ENCODE assay signal across 10 mouse cellular contexts in genomic region chr4:44112741-44113140, GRCm38 (mm10). TPM values are rescaled to one million over a fixed set of nuclear protein-coding genes. Genes with fewer than 3 reads are reported as not detected.
DNase-seq lines count a peak whose midpoint lies in the region; ATAC-seq and TF ChIP-seq lines count a peak whose summit lies in the region.
"Had no signal": no experiment of that assay in that cellular context is flagged by ENCODE, and none has a peak within 500 bp of the region (broad histone marks: within the 10 kb centered on the region; RNA-seq: fewer than 3 reads in every experiment).

No protein-coding gene starts in this region.

- H3K4me3 ChIP-seq in lung, embryonic 14.5 days (ENCODE audit: low read depth, low read length): no peak overlapping the region
- no peak overlapping the region for H3K4me3 ChIP-seq in embryonic facial prominence, embryonic 14.5 days (ENCODE audit: low read depth, low read length)
- H3K4me3 ChIP-seq in intestine, embryonic 15.5 days (replicated peaks): no peak overlapping the region
- no peak overlapping the region for H3K4me3 ChIP-seq in myocyte
- no peak overlapping the region for H3K4me3 ChIP-seq in hindbrain, embryonic 11.5 days (ENCODE audit: low read depth, low read length)
- H3K4me3 ChIP-seq: midbrain, embryonic 10.5 days had no signal

- H3ac ChIP-seq in myocyte (ENCODE audit: control insufficient read depth, insufficient read length): no peak overlapping the region

- no peak overlapping the region for H3K4me2 ChIP-seq in lung, embryonic 14.5 days
- no peak overlapping the region for H3K4me2 ChIP-seq in embryonic facial prominence, embryonic 14.5 days (ENCODE audit: low read depth, low read length)
- no peak overlapping the region for H3K4me2 ChIP-seq in intestine, embryonic 15.5 days (replicated peaks)
- peak overlapping the region; percentile 22 for H3K4me2 ChIP-seq in myocyte (ENCODE audit: low read depth)
- H3K4me2 ChIP-seq in hindbrain, embryonic 11.5 days (replicated peaks; ENCODE audit: low read depth, low read length): no peak overlapping the region

- no peaks in the 10 kb centered on the region for H3K9me3 ChIP-seq in lung, embryonic 14.5 days (ENCODE audit: low read depth, low read length)
- H3K9me3 ChIP-seq in embryonic facial prominence, embryonic 14.5 days (ENCODE audit: control insufficient read depth, low read length): no peaks in the 10 kb centered on the region
- no peaks in the 10 kb centered on the region for H3K9me3 ChIP-seq in intestine, embryonic 15.5 days
- H3K9me3 ChIP-seq in hindbrain, embryonic 11.5 days (ENCODE audit: control insufficient read depth, low read length): no peaks in the 10 kb centered on the region
- H3K9me3 ChIP-seq: midbrain, embryonic 10.5 days had no signal

- ATAC-seq in lung, embryonic 14.5 days (ENCODE audit: insufficient read depth): peak; percentile 69
- peak; percentile 66 for ATAC-seq in embryonic facial prominence, embryonic 14.5 days (ENCODE audit: low read depth)
- ATAC-seq in intestine, embryonic 15.5 days: peak; percentile 52; the same call in 1 of the 2 replicates
- no peak for ATAC-seq in hindbrain, embryonic 11.5 days (ENCODE audit: low FRiP score)

- peak; percentile 25; the same call in 1 of the 2 replicates for TF ChIP-seq CTCF in lung, embryonic 14.5 days (IDR thresholded peaks at IDR 0.05; ENCODE audit: low read depth)

- H3K27me3 ChIP-seq in lung, embryonic 14.5 days (ENCODE audit: insufficient read depth, low read length): no peaks in the 10 kb centered on the region
- no peaks in the 10 kb centered on the region for H3K27me3 ChIP-seq in embryonic facial prominence, embryonic 14.5 days (replicated peaks; ENCODE audit: control insufficient read depth, insufficient read depth, low read length)
- H3K27me3 ChIP-seq in intestine, embryonic 15.5 days (replicated peaks): no peaks in the 10 kb centered on the region
- H3K27me3 ChIP-seq in myocyte (ENCODE audit: control insufficient read depth, insufficient read depth, insufficient read length): no peaks in the 10 kb centered on the region
- H3K27me3 ChIP-seq in hindbrain, embryonic 11.5 days (ENCODE audit: control insufficient read depth, insufficient read depth, low read length): no peaks in the 10 kb centered on the region

- no peak overlapping the region for H3K9ac ChIP-seq in lung, embryonic 14.5 days
- H3K9ac ChIP-seq in embryonic facial prominence, embryonic 14.5 days (ENCODE audit: low read depth, low read length): no peak overlapping the region
- no peak overlapping the region for H3K9ac ChIP-seq in intestine, embryonic 15.5 days
- no peak overlapping the region for H3K9ac ChIP-seq in hindbrain, embryonic 11.5 days (ENCODE audit: low read depth, low read length)

- no peak for TF ChIP-seq POLR2A in myocyte (IDR thresholded peaks at IDR 0.05; ENCODE audit: insufficient read length, low read depth)

- WGBS in lung, embryonic 14.5 days: 8% methylated on average over 4 of the region's 4 CpGs
- WGBS in embryonic facial prominence, embryonic 14.5 days: 18% methylated on average over 4 of the region's 4 CpGs
- WGBS in intestine, embryonic 15.5 days: 28% methylated on average over 4 of the region's 4 CpGs
- 29% methylated on average over 4 of the region's 4 CpGs for WGBS in hindbrain, embryonic 11.5 days

- no peak overlapping the region for H3K27ac ChIP-seq in lung, embryonic 14.5 days (ENCODE audit: low read depth)
- H3K27ac ChIP-seq in embryonic facial prominence, embryonic 14.5 days (replicated peaks; ENCODE audit: low read depth, low read length): 0 out of 2 replicates have a peak overlapping the region, but pooled peaks have one; percentile 25
- no peak overlapping the region for H3K27ac ChIP-seq in intestine, embryonic 15.5 days
- H3K27ac ChIP-seq in hindbrain, embryonic 11.5 days (ENCODE audit: low read depth, low read length): no peak overlapping the region
- H3K27ac ChIP-seq: midbrain, embryonic 10.5 days had no signal

- peaks cover 5% of the 10 kb centered on the region; the same call in 1 of the 2 replicates for H3K4me1 ChIP-seq in lung, embryonic 14.5 days (ENCODE audit: insufficient read depth)
- H3K4me1 ChIP-seq in embryonic facial prominence, embryonic 14.5 days (ENCODE audit: control insufficient read depth, insufficient read depth, low read length): peaks cover 6% of the 10 kb centered on the region
- H3K4me1 ChIP-seq in intestine, embryonic 15.5 days (replicated peaks): peaks cover 11% of the 10 kb centered on the region
- H3K4me1 ChIP-seq in hindbrain, embryonic 11.5 days (replicated peaks; ENCODE audit: control insufficient read depth, insufficient read depth, low read length): no peaks in the 10 kb centered on the region

- DNase-seq in lung, embryonic 14.5 days: peak; percentile 74
- no peak for DNase-seq in lung, postnatal 25 days (ENCODE audit: low spot score)
- DNase-seq in embryonic facial prominence, embryonic 14.5 days (ENCODE audit: low spot score): peak; percentile 82
- no peak for DNase-seq in hindbrain, embryonic 11.5 days (ENCODE audit: low spot score)
- no peak for DNase-seq in urinary bladder, postnatal 10 days (ENCODE audit: low spot score)
- no peak for DNase-seq in cerebellum, adult 9-11 months
- DNase-seq: embryo, embryonic 11 days had no signal

- H3K36me3 ChIP-seq in lung, embryonic 14.5 days (ENCODE audit: insufficient read depth): no peaks in the 10 kb centered on the region
- H3K36me3 ChIP-seq in embryonic facial prominence, embryonic 14.5 days (ENCODE audit: control insufficient read depth, insufficient read depth, low read length): no peaks in the 10 kb centered on the region
- H3K36me3 ChIP-seq in intestine, embryonic 15.5 days: no peaks in the 10 kb centered on the region
- no peaks in the 10 kb centered on the region for H3K36me3 ChIP-seq in myocyte (ENCODE audit: control insufficient read depth, insufficient read depth)
- H3K36me3 ChIP-seq in hindbrain, embryonic 11.5 days (ENCODE audit: control insufficient read depth, insufficient read depth, low read length): no peaks in the 10 kb centered on the region
- H3K36me3 ChIP-seq: midbrain, embryonic 10.5 days had no signal

- no peaks in the 10 kb centered on the region for H3K79me2 ChIP-seq in myocyte (ENCODE audit: control insufficient read depth, insufficient read depth)

TF ChIP-seq in myocyte, 11 proteins besides CTCF, POLR2A, EP300 and RAD21:
- TF ChIP-seq TCF12 (IDR thresholded peaks at IDR 0.05; ENCODE audit: insufficient read depth, poor library complexity, severe bottlenecking) (no peak), CEBPB (IDR thresholded peaks at IDR 0.05; ENCODE audit: insufficient read depth, poor library complexity, severe bottlenecking) (no peak), USF1 (IDR thresholded peaks at IDR 0.05; ENCODE audit: low read depth) (no peak), POLR2AphosphoS2 (IDR thresholded peaks at IDR 0.05; ENCODE audit: insufficient read length, low read depth) (no peak), SRF (IDR thresholded peaks at IDR 0.05; ENCODE audit: control insufficient read depth, insufficient read length, low read depth) (no peak), MYOG (IDR thresholded peaks at IDR 0.05; ENCODE audit: control insufficient read depth in 1 of 3, insufficient read depth in 1 of 3, insufficient read length in 2 of 3, low read depth in 2 of 3) (no peak), MYOD1 (IDR thresholded peaks at IDR 0.05; ENCODE audit: control insufficient read depth in 1 of 3, insufficient read length in 2 of 3, low read depth in 2 of 3) (no peak)

RNA-seq across cellular contexts. Expression of gene Gne, which starts 28.8 kb away (rescaled TPM):
- 37.3 and 38.5 TPM in 2 replicates for polyA plus RNA-seq in lung, embryonic 14.5 days (2014; fragmentation: Nextera tagmentation; extraction: Ambion mirVana)
- 27.6 and 29.0 TPM in 2 replicates for polyA plus RNA-seq in embryonic facial prominence, embryonic 14.5 days (2014; fragmentation: Nextera tagmentation; extraction: Ambion mirVana)
- polyA plus RNA-seq in intestine, embryonic 15.5 days (2015; fragmentation: Nextera tagmentation; extraction: Ambion mirVana): 42.0 and 47.0 TPM in 2 replicates
- 13.9 TPM for polyA plus RNA-seq in myocyte (2012; fragmentation: generic; extraction: Trizol)
- polyA plus RNA-seq in hindbrain, embryonic 11.5 days (2014; fragmentation: Nextera tagmentation; extraction: Ambion mirVana): 23.1 and 24.2 TPM in 2 replicates

Comparison
In these comparisons a context has a peak if more than half of its experiments do, and no peak if none do; other contexts are left out.
1. DNase-seq: peak in lung, embryonic 14.5 days (single experiment) and embryonic facial prominence, embryonic 14.5 days (single experiment); none in lung, postnatal 25 days (single experiment), hindbrain, embryonic 11.5 days (single experiment), urinary bladder, postnatal 10 days (single experiment) and cerebellum, adult 9-11 months (single experiment).